Mouse (Mus musculus): ENCODE results near the gene Abhd15. TPM values are rescaled to one million over a fixed set of nuclear protein-coding genes. Genes with fewer than 3 reads are reported as not detected.
"Not testable (repeated sequence)": the region's sequence is repeated elsewhere in the genome, so short reads cannot be mapped to it uniquely, and the experiment has no call there.

The Abhd15 gene
- polyA plus RNA-seq, 2 experiments = 0.76 to 2.3 TPM

DNA sequence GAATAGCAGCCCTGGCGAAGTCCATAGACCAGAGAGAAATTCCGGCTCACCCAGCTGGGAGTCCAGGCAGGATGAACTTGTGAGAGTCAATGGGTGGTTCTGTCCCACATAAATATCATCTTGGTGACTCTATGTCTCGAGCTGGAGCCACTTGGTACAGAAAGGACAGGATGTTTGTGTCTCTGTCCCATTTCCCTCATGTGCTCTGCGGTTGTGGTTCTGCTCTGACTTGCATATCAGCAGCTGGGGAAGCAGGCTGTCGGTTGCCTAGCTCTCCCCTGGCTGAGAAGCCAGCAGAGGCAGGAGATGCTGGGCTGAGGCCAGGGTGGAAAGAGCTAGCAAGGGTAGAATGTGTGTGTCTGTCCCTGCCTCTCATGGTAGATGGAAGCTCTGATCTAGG is 4.1 kb downstream of the Abhd15 start, which contains the start of gene Gm10392:
Gene Gm10392, minus strand, starts transcription at position 156 of the 400 bp plus-strand sequence.
- ATAC-seq (ENCODE audit: insufficient read depth) (no peak), DNase-seq (ENCODE audit: low read depth in 3 of 3, low spot score in 3 of 3) (no peak)
- Histone ChIP-seq H3K4me2 (ENCODE audit: low read depth) (no peak within 1 kb of the TSS), H3K27me3 (ENCODE audit: control insufficient read depth, insufficient read depth, low read length) (peaks cover 37% of the 10 kb centered on the region), H3K36me3 (replicated peaks; ENCODE audit: control insufficient read depth, insufficient read depth, low read depth) (no peaks in the 10 kb centered on the region), H3K4me3 (ENCODE audit: insufficient read depth in 1 of 2, low read depth in 2 of 2, low read length in 2 of 2) (no peak within 1 kb of the TSS), H3K9me3 (ENCODE audit: control insufficient read depth, low read length) (no peaks in the 10 kb centered on the region), H3K9ac (replicated peaks) (no peak within 1 kb of the TSS), H3K4me1 (replicated peaks; ENCODE audit: control insufficient read depth in 2 of 2, insufficient read depth in 2 of 2, low read length in 1 of 2) (peaks cover 9 to 12% of the 10 kb centered on the region in 2 experiments), H3K27ac (no peak within 1 kb of the TSS)
- WGBS (ENCODE audit: insufficient replicate concordance) = 8% methylated on average over 5 of the region's 5 CpGs
- TF ChIP-seq EP300 (IDR thresholded peaks at IDR 0.05; ENCODE audit: low read depth) = no peak
- no peak for TF ChIP-seq CTCF (IDR thresholded peaks at IDR 0.05; ENCODE audit: low read depth)

DNA sequence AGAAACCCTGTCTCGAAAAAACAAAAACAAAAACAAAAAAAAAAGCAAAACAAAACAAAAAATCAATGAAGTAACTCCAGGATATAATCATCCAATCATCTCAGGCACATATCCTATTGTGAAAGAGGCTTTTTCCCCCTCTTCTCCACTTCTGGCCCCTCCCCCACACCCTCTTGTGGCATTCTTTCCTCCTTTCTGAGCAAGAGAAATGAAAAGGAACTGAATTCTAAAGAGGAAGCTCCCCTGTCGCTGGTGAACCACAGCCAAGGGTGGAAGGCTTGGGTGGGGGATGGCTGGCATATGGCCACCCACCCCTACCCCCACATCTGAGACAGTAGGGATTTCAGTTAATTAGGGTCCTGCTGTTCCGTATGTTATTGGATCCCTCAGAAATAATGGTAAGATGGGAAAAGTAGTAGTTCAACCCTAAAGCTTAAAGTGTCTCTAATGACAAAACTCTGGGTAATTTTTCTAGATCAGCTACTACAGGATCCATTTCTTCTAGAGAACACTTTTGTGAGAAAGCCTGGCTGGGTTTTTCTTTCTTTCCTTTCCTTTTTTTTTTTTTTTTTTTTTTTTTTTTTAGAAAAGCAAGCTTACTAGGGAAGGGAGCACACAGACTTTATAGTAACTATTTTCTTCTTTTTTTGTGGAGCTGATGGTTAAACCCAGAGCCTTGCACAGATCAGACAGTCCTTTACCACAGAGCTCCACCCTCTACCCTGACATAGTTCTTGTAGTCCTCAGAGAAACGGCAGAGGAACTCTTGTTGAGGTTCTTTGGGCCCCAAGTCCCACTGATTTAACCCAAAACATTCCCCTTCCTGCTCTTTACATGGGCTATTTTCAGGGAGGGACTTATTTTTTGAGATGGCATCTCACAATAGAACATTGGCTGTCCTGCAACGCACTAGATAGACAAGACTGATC is 5.9 kb downstream of the Abhd15 start:
- DNase-seq (ENCODE audit: low read depth in 3 of 3, low spot score in 3 of 3) (no peak), ATAC-seq (ENCODE audit: insufficient read depth) (no peak)
- H3K4me3 ChIP-seq (ENCODE audit: insufficient read depth in 1 of 2, low read depth in 2 of 2, low read length in 2 of 2) = no peak overlapping the region
- H3K27ac ChIP-seq = no peak overlapping the region
- 22% methylated on average over 5 of the region's 5 CpGs for WGBS (ENCODE audit: insufficient replicate concordance)
- no peak overlapping the region for H3K4me2 ChIP-seq (ENCODE audit: low read depth)
- H3K4me1 ChIP-seq (replicated peaks; ENCODE audit: control insufficient read depth in 2 of 2, insufficient read depth in 2 of 2, low read length in 1 of 2) = peaks cover 0 to 7% of the 10 kb centered on the region in 2 experiments; a peak in 2 of 4 replicates
- no peak overlapping the region for H3K9ac ChIP-seq (replicated peaks)
- TF ChIP-seq EP300 (IDR thresholded peaks at IDR 0.05; ENCODE audit: low read depth) (no peak), CTCF (IDR thresholded peaks at IDR 0.05; ENCODE audit: low read depth) (no peak)
- peaks cover 23% of the 10 kb centered on the region for H3K27me3 ChIP-seq (ENCODE audit: control insufficient read depth, insufficient read depth, low read length)
- no peaks in the 10 kb centered on the region for H3K36me3 ChIP-seq (replicated peaks; ENCODE audit: control insufficient read depth, insufficient read depth, low read depth)
- H3K9me3 ChIP-seq (ENCODE audit: control insufficient read depth, low read length) = no peaks in the 10 kb centered on the region

DNA sequence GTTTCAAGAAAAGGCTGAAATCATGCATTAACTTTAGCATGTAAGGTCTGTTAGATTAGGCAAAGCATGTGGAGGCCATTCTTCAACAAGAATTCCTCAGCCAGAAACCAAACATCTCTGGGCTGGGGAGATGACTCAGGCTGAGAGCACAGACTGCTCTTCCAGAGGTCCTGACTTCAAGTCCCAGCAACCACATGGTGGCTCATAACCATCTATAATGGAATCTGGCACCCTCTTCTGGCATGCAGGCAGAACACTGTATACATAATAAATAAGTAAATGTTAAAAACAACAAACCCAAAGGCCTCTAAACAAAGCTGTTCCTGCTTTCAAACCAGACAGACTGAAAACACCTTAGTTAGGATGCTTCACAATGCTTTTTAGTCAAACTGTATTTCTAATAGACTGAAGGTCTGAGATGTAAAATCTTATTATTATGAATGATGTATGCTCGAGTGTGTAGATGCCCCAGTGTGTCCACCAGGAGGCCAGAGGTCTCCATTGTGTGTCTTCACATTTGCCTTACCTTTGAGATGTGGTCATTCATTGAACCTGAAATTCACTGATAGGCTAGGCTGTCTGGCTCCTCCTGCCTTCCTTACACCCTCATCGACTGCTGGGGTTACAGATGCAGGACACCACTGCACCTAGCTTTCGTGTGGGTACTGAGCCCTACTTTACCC is 11.0 kb downstream of the Abhd15 start:
- ATAC-seq (ENCODE audit: insufficient read depth) = no peak
- no peaks in the 10 kb centered on the region for H3K27me3 ChIP-seq (ENCODE audit: control insufficient read depth, insufficient read depth, low read length)
- no peak overlapping the region for H3K4me3 ChIP-seq (ENCODE audit: insufficient read depth in 1 of 2, low read depth in 2 of 2, low read length in 2 of 2)
- no peak for DNase-seq (ENCODE audit: low read depth in 3 of 3, low spot score in 3 of 3)
- 54% methylated on average over 3 of the region's 3 CpGs for WGBS (ENCODE audit: insufficient replicate concordance)
- no peaks in the 10 kb centered on the region for H3K36me3 ChIP-seq (replicated peaks; ENCODE audit: control insufficient read depth, insufficient read depth, low read depth)
- TF ChIP-seq EP300 (IDR thresholded peaks at IDR 0.05; ENCODE audit: low read depth) (no peak), CTCF (IDR thresholded peaks at IDR 0.05; ENCODE audit: low read depth) (peak; percentile 27)
- no peak overlapping the region for H3K4me2 ChIP-seq (ENCODE audit: low read depth)
- H3K9ac ChIP-seq (replicated peaks) = no peak overlapping the region
- no peak overlapping the region for H3K27ac ChIP-seq
- H3K9me3 ChIP-seq (ENCODE audit: control insufficient read depth, low read length) = no peaks in the 10 kb centered on the region
- no peaks in the 10 kb centered on the region; a peak in 1 of 4 replicates for H3K4me1 ChIP-seq (replicated peaks; ENCODE audit: control insufficient read depth in 2 of 2, insufficient read depth in 2 of 2, low read length in 1 of 2)

DNA sequence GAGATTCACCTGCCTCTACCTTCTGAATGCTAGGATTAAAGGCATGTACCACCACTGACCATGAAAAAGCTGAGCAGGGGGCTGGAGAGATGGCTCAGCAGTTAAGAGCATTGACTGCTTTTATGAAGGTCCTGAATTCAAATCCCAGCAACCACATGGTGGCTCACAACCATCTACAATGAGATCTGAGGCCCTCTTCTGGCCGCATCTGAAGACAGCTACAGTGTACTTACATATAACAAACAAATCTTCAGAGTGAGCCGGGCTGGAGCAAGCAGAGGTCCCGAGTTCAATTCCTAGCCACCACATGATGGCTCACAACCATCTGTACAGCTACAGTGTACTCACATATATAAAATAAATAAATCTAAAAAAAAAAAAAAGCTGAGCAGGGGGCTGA is 13.5 kb downstream of the Abhd15 start:
- not testable (repeated sequence) for H3K9me3 ChIP-seq (ENCODE audit: control insufficient read depth, low read length); H3K9ac ChIP-seq (replicated peaks); ATAC-seq (ENCODE audit: insufficient read depth); H3K4me1 ChIP-seq (replicated peaks; ENCODE audit: control insufficient read depth in 2 of 2, insufficient read depth in 2 of 2, low read length in 1 of 2); H3K27ac ChIP-seq; DNase-seq (ENCODE audit: low read depth in 3 of 3, low spot score in 3 of 3); H3K4me3 ChIP-seq (ENCODE audit: insufficient read depth in 1 of 2, low read depth in 2 of 2, low read length in 2 of 2); H3K27me3 ChIP-seq (ENCODE audit: control insufficient read depth, insufficient read depth, low read length); H3K4me2 ChIP-seq (ENCODE audit: low read depth); H3K36me3 ChIP-seq (replicated peaks; ENCODE audit: control insufficient read depth, insufficient read depth, low read depth)
- TF ChIP-seq CTCF (IDR thresholded peaks at IDR 0.05; ENCODE audit: low read depth) = peak; percentile 26; the same call in 1 of the 2 replicates
- 79% methylated on average over 3 of the region's 3 CpGs for WGBS (ENCODE audit: insufficient replicate concordance)

DNA sequence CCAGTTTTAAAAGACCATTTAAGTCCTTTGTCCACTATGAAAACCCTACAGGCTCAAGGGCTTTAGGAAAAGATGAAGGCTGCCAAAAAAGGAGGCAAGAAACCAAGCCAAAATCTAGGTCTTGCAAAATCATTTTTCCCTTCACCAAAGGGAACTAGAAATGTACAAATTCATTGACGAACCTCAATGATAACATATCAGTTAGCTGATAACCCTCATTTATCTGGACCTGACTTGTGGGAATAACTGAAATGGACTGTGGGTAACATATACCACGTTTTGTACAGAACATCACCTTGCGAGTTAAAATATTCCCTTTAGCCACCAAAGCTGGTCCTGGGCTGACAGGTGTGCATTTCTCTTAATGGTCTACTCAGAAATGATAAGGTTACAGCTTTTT is 14.7 kb downstream of the Abhd15 start:
- WGBS (ENCODE audit: insufficient replicate concordance) = 43% methylated on average over 3 of the region's 3 CpGs
- DNase-seq (ENCODE audit: low read depth in 3 of 3, low spot score in 3 of 3) = no peak

More for the DNA sequence above, 14.7 kb downstream of the Abhd15 start:
- no peaks in the 10 kb centered on the region for H3K36me3 ChIP-seq (replicated peaks; ENCODE audit: control insufficient read depth, insufficient read depth, low read depth)
- TF ChIP-seq EP300 (IDR thresholded peaks at IDR 0.05; ENCODE audit: low read depth) (no peak), CTCF (IDR thresholded peaks at IDR 0.05; ENCODE audit: low read depth) (no peak)
- no peaks in the 10 kb centered on the region for H3K9me3 ChIP-seq (ENCODE audit: control insufficient read depth, low read length)
- H3K4me3 ChIP-seq (ENCODE audit: insufficient read depth in 1 of 2, low read depth in 2 of 2, low read length in 2 of 2) = no peak overlapping the region
- H3K4me1 ChIP-seq (replicated peaks; ENCODE audit: control insufficient read depth in 2 of 2, insufficient read depth in 2 of 2, low read length in 1 of 2) = no peaks in the 10 kb centered on the region
- H3K9ac ChIP-seq (replicated peaks) = no peak overlapping the region
- H3K27me3 ChIP-seq (ENCODE audit: control insufficient read depth, insufficient read depth, low read length) = no peaks in the 10 kb centered on the region
- ATAC-seq (ENCODE audit: insufficient read depth) = no peak
- no peak overlapping the region for H3K4me2 ChIP-seq (ENCODE audit: low read depth)
- H3K27ac ChIP-seq = no peak overlapping the region

Data from liver, embryonic 14.5 days (tissue).